Mouse (Mus musculus): ENCODE results near the gene Chrm4.

Chrm4 gene

DNA sequence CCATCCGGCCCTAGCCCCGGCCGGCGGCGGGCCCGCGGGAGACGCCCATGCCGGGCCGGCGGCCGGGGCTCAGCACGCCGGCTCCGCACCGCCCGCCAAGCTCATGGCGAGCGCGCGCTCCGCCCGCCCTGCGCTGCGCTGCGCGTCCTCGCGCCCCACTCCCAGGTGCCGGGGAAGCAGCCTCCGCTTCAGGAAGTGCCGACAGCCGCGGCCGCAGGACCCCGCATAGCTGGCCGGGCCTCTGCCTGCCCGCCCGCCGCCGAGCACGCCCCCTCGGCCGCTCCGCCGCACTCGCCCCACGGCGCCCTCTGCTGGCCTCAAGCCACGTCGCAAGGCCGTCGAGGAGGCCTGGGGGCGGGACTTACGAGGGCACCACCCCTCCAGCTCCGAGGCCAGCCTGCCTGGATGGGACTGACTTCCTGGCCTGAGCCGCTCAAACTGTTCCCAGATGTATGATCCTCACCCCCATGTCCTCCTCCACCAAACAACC is 36.4 kb downstream of the Chrm4 start:
- DNase-seq (ENCODE audit: low spot score in 2 of 2) = peak; percentile 96 to 99

DNA sequence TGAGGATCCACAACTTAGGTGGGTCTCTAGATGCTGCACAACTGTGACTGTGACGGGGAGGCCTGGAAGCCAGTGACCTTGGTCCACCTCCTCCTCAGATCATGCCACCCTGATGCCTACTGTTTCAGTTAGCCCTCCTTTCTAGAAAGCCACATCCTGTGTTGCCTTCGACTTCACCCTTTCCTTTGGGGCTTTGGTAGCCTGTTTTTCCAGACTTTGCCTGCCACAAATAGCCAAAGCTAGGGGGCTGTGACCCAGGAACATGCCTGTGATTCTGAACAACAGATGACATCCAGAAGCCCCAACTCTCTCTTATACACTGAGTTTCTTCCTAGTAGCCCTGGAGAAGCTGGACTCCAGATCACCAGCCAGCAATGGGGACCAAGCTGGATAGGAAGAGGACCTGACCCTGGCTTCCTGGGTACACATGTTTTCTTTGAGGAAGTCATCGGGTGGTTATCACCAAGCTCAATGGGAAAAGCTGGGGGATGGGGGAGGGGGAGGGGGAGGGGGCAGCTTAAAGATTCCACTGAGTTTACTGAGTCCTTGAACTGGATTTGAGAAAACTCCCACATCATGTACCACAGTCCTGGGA is 37.7 kb downstream of the Chrm4 start:
- no peak for DNase-seq (ENCODE audit: low spot score in 2 of 2)

DNA sequence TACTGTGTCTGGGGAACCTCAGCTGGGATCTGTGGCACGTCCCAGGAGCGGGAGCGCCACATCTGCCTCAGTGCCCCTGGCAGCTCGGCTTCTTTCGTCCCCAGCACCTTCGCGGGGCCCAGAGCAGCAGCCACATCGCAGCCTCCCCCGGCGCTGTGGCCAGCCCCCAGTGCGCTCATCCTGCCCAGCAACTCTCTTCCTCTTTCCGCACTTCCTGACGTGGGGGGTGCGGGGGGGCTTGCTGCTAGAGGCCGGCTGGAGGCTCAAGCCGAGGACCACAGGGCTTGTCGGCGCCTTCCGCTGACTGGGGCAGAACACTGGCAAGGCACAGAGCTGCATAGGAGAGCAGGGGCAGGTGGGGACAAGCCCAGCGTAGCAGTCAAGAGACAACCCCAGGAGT is 38.4 kb downstream of the Chrm4 start:
- no peak for DNase-seq (ENCODE audit: low spot score in 2 of 2)

DNA sequence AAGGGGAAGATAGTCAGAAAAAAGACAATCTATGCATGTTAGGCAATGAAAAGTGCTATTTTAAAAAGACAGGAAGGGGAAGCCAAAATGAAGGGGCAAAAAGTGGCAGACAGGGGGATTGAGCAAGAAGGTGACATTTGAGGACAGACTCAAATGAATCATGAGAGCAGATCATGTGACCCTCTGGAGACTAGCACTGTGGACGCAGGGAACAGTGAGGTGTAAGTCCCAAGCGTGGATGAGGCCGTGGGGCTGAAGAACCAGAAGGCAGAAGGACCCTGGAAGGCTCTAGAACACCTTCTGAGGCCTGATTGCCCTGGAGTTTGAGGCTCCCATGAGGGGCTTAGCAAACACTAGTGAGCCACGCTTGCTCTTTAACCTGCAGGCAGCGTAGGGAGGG is 39.3 kb downstream of the Chrm4 start:
- DNase-seq (ENCODE audit: low spot score in 2 of 2) = no peak

DNA sequence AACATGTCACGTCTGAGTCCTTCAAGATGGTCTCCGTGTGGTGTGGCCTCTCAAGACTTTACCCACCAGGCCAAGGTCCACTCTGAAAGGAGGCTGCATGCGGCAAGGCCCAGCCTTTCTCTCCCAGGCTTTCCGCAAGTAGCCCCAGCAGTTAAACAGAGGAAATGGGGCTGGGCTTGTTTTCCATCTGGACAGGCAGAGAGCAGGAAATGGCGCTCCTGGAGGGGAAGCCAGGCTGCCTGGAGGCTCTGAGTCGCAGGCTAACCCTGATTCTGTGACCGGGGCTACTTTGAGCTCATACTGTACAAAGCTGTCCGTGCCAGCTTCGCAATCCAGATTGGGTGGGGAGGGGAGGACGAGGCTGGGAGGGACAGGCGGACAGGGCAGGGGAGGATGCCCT is 40.9 kb downstream of the Chrm4 start:
- no peak for DNase-seq (ENCODE audit: low spot score in 2 of 2)

DNA sequence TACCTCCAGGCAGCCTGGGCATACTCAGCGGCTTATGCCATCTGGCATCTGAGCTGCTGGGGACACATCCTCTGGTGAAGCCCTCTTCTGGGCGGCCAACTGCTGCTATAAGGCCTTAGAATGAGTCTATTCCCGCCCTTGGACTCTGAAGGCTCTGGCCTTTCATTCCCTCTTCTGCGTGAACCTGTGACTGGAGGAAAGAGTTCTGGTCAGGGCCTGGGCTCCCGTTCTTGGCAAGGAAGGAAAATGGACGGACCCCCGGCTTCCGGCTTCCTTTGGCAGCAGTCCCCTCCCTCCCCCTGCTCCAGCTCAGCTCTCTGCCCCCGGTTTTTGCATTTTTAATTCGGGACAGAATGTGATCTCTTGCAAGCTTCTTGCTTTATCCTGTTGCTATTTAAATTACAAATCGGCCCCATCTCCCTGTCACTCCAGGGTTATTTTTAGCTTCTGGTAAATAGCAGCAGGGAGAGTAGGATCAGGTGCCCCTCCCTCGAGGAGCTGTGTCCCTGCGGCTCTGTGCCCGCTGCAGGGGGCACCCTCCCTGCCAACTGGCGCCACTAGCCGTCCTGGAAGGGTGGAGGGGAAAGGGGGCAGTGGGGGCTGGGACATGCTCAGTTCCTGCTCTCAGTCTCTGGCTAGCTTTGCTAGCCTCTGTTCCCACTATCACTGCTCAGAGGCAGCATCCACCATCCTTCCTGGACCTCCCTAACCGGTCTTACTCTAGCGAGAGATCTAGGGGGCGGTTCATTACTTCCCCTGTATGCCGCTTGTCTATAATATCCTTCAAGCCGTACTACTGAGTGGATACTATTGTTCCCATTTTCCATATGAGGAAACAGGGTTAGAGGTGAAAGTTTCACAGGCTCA is 44.4 kb downstream of the Chrm4 start:
- DNase-seq (ENCODE audit: low spot score in 2 of 2) = no peak

DNA sequence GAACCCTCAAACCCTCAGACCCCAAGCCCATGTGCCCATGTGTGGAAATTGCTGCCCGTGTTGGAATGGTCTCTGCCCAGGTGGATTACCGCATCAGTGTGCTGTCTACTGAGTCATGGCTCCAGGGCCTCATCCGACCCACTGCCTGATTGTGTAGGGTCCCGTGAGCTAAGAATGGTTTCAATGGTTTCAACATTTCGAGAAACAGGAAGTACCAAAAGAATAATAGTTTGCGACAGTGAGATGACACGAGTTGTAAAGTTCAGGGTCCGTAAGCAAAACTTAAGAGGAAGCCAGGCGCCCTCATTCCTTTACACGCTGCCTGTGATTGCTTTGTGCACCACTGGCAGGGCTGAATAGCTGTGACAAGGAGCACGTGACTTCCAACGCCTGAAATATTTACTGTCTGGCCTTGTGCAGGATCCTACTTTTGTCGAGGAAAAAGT is 45.1 kb downstream of the Chrm4 start:
- DNase-seq (ENCODE audit: low spot score in 2 of 2) = no peak

DNA sequence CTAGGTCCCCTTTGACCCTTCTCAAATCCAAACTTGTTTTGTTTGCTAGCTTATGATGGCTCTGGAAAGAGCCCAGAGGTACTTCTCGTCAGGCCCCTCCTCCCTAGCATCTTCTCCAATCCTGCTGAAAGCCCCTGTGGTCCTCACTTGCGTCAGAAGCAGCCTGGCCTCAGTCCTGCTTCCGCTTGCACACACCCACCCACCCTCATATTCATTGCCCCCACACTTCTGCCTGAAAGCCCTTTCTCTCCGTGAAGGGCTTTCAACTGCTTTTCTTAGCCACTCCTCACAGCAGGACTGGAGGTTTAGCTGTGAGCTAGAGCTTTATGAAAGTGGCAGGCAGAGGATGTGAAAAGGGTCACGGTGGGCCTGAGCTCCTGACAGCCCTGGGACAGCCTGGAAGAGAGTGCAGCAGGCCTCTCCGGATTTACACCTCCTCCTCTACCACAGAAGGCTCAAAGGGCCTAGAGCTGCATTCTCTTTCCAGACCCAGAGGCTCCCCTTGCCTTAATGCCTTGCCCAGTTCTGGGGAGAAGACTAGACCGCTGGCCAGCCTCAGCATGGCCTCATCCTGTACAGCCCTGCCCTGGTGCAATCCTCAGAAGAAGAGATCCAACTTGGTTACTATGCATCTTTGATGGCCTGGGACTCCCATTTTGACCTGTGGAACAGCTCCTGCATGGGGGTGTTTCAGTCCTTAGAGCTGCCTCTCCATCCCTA is 46.5 kb downstream of the Chrm4 start:
- DNase-seq (ENCODE audit: low spot score in 2 of 2) = no peak

DNA sequence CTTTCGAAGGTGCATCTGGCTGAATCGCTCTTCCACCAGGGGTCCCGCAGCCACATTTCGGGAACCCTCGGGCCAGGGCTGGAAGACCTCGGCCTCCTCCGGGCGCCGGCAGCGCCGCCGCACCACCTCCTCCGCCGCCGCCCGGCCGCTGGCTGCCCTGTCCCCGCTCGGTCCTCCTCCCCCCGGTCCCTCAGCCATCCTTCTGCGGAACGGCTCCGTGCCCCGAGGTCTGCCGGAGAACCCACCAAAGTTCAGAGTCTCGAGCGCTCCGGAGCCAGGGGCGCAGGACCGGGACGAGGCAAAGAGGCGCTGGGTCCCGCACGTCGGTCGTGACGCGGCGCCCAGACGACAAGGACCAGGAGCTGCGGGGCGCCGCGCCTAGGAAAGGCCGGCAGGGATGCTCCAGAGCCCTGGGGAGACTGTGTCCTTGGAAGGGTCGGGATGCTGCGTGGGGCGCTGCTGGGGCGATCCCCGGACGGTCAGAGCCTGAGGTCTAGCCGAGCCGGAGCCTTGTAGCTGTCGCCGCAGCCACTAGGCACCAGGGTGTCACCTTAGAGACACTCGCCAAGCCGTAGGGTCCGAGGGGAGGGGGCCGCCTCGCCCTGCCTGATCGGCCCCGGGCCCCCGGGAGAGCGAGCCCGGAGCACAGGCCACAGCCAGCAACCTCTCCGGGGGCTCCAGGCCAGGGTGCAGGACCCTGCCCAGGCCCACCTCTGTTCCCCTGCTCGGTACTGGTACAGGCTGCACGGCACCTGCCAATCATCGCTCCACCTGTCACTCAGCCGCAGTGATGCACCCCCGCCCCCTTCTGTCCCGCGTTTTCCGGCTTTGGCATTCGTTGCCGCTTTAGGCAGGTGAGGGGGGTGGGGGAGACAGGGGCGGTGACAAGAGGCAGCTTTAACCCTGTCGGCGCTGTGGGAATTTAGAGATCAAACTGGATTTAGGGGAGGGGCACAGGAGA is 48.8 kb downstream of the Chrm4 start, which contains the start of gene Dgkz:
Dgkz (minus strand) TSS at position 284 of the 961 bp plus-strand sequence.
- DNase-seq (ENCODE audit: low spot score in 2 of 2) = no peak

DNA sequence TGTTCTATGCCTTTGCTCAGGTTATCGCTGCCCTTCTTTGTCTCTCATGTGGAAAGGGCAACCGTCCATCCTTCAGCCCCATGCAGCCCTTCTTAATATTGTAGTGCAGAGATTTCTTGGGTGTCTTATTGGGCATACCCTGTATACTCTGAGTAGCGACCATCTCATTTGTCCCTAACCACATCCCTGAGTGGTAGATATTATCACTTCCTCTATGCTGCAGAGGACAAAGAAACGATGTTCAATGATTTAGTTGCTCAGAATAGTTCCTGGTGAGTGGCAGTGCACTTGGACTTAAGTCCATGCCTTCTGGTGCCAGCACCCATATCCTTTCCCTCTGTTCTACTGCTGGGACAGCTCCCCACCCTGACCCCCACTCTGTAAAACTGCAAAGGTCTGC is 50.9 kb downstream of the Chrm4 start:
- no peak for DNase-seq (ENCODE audit: low spot score in 2 of 2)
